Mouse (Mus musculus) MEL (cell line): ENCODE data around the gene Rims3. TPM values are rescaled to one million over a fixed set of nuclear protein-coding genes. Genes with fewer than 3 reads are reported as not detected.

Experiments
- DNase-seq: peaks from one replicate; pipeline ENCODE4 v3.0.0; 2011; ENCODE audit warnings: low read depth, low spot score
- H3K27ac ChIP-seq: 2 replicates; pipeline ENCODE4 v1.5.1; 2012; ENCODE audit warnings: low read depth, mild to moderate bottlenecking, control low read depth, low read length, moderate library complexity; ENCODE audit not compliant: control insufficient read depth
- H3K27me3 ChIP-seq, 2 experiments: fragments of 150-350 bp in 1 of 2; sonication (generic) in 1 of 2; 2 replicates each; pipeline ENCODE4 v1.6.1; 2012; ENCODE audit warnings: low read length in 2 of 2, mild to moderate bottlenecking in 2 of 2, improper control_type of control experiment in 1 of 2, moderate library complexity in 1 of 2; ENCODE audit not compliant: insufficient read depth in 2 of 2, control insufficient read depth in 1 of 2
- H3K36me3 ChIP-seq, 2 experiments: 2 replicates each; pipeline ENCODE4 v1.6.1; 2012 to 2014; ENCODE audit warnings: low read length in 2 of 2, improper control_type of control experiment in 1 of 2, inconsistent platforms in 1 of 2, mild to moderate bottlenecking in 1 of 2; ENCODE audit not compliant: insufficient read depth in 2 of 2, control insufficient read depth in 1 of 2
- H3K4me1 ChIP-seq, 2 experiments: fragments of 150-350 bp in 1 of 2; sonication (generic) in 1 of 2; 2 replicates each; pipeline ENCODE4 v1.6.1; 2012; ENCODE audit warnings: low read length in 2 of 2, improper control_type of control experiment in 1 of 2, mild to moderate bottlenecking in 1 of 2; ENCODE audit not compliant: insufficient read depth in 2 of 2, control insufficient read depth in 1 of 2
- H3K4me3 ChIP-seq, 2 experiments: fragments of 150-350 bp in 1 of 2; sonication (generic) in 1 of 2; 2 replicates each; pipeline ENCODE4 v1.5.1; 2012; ENCODE audit warnings: low read depth in 2 of 2, low read length in 2 of 2, mild to moderate bottlenecking in 2 of 2, moderate library complexity in 2 of 2, control low read depth in 1 of 2, improper control_type of control experiment in 1 of 2; ENCODE audit not compliant: control insufficient read depth in 1 of 2, insufficient read depth in 1 of 2
- H3K79me2 ChIP-seq: 2 replicates; pipeline ENCODE4 v1.6.1; 2012; ENCODE audit warnings: mild to moderate bottlenecking, low read length, moderate library complexity; ENCODE audit not compliant: control insufficient read depth, poor library complexity, insufficient read depth
- H3K9ac ChIP-seq: 2 replicates; pipeline ENCODE4 v1.6.1; 2012; ENCODE audit warnings: low read depth, mild to moderate bottlenecking, control low read depth, low read length, moderate library complexity; ENCODE audit not compliant: control insufficient read depth, poor library complexity, severe bottlenecking
- H3K9me3 ChIP-seq: fragments of 150-350 bp; sonication (generic); replicated peaks from 2 replicates; pipeline ENCODE4 v1.6.1; 2012; ENCODE audit warnings: mild to moderate bottlenecking, low read length, improper control_type of control experiment, moderate library complexity; ENCODE audit not compliant: insufficient read depth
- BHLHE40 ChIP-seq: IDR thresholded peaks from 2 replicates; pipeline ENCODE4 v1.6.1; 2012; ENCODE audit warnings: low read depth, mild to moderate bottlenecking, inconsistent platforms, low read length, improper control_type of control experiment, borderline replicate concordance
- CTCF ChIP-seq, 3 experiments: IDR thresholded peaks in 2 of 3; conservative IDR thresholded peaks in 1 of 3; 2 replicates each; pipeline ENCODE4 v1.5.1; 2011 to 2012; ENCODE audit warnings: low read length in 3 of 3, low read depth in 2 of 3, mild to moderate bottlenecking in 2 of 3, improper control_type of control experiment in 1 of 3, inconsistent platforms in 1 of 3, mixed read lengths in 1 of 3, moderate library complexity in 1 of 3; ENCODE audit not compliant: control insufficient read depth in 1 of 3, insufficient read depth in 1 of 3, poor library complexity in 1 of 3, severe bottlenecking in 1 of 3
- ELF1 ChIP-seq: IDR thresholded peaks from 2 replicates; pipeline ENCODE4 v1.6.1; 2014; ENCODE audit warnings: low read depth, mild to moderate bottlenecking, inconsistent platforms, low read length, improper control_type of control experiment, moderate library complexity
- EP300 ChIP-seq, 2 experiments: IDR thresholded peaks; 2 replicates each; pipeline ENCODE4 v1.6.1; 2011; ENCODE audit warnings: improper control_type of control experiment in 2 of 2, low read length in 2 of 2, low read depth in 1 of 2, mild to moderate bottlenecking in 1 of 2
- GATA1 ChIP-seq: IDR thresholded peaks from 2 replicates; pipeline ENCODE4 v1.6.1; 2011; ENCODE audit warnings: low read depth, low read length, improper control_type of control experiment
- HCFC1 ChIP-seq: IDR thresholded peaks from 2 replicates; pipeline ENCODE4 v1.6.1; 2012; ENCODE audit warnings: low read depth, mild to moderate bottlenecking, inconsistent platforms, low read length, improper control_type of control experiment, moderate library complexity
- KAT2A ChIP-seq: conservative IDR thresholded peaks from 2 replicates; pipeline ENCODE4 v1.6.1; 2012; ENCODE audit warnings: low read depth, low read length, improper control_type of control experiment, inconsistent platforms
- MAFK ChIP-seq: IDR thresholded peaks from 2 replicates; pipeline ENCODE4 v1.6.1; 2011; ENCODE audit warnings: low read depth, mild to moderate bottlenecking, low read length, improper control_type of control experiment, borderline replicate concordance
- MAX ChIP-seq: IDR thresholded peaks from 2 replicates; pipeline ENCODE4 v1.6.1; 2011; ENCODE audit warnings: low read length, improper control_type of control experiment
- MYB ChIP-seq: IDR thresholded peaks from 2 replicates; pipeline ENCODE4 v1.6.1; 2011; ENCODE audit warnings: mild to moderate bottlenecking, low read depth, low read length, improper control_type of control experiment
- MYC ChIP-seq: IDR thresholded peaks from 2 replicates; pipeline ENCODE4 v1.6.1; 2011; ENCODE audit warnings: low read depth, mild to moderate bottlenecking, low read length, improper control_type of control experiment, moderate library complexity
- POLR2AphosphoS2 ChIP-seq: IDR thresholded peaks from 2 replicates; pipeline ENCODE4 v1.6.1; 2011; ENCODE audit warnings: low read length, improper control_type of control experiment
- POLR2AphosphoS5 ChIP-seq: IDR thresholded peaks from 2 replicates; pipeline ENCODE4 v1.6.1; 2012; ENCODE audit warnings: low read depth, borderline replicate concordance, mild to moderate bottlenecking, inconsistent platforms, low read length, moderate library complexity, mixed read lengths
- RAD21 ChIP-seq: IDR thresholded peaks from 2 replicates; pipeline ENCODE4 v1.6.1; 2011; ENCODE audit warnings: mild to moderate bottlenecking, low read depth, low read length, improper control_type of control experiment
- RCOR1 ChIP-seq: IDR thresholded peaks from 2 replicates; pipeline ENCODE4 v1.6.1; 2012; ENCODE audit warnings: low read depth, mild to moderate bottlenecking, inconsistent platforms, low read length, improper control_type of control experiment
- SMC3 ChIP-seq: IDR thresholded peaks from 2 replicates; pipeline ENCODE4 v1.6.1; 2011; ENCODE audit warnings: low read depth, low read length, improper control_type of control experiment
- TAL1 ChIP-seq: IDR thresholded peaks from 2 replicates; pipeline ENCODE4 v1.6.1; 2012; ENCODE audit warnings: mild to moderate bottlenecking, inconsistent platforms, low read length, moderate library complexity, mixed read lengths
- TCF12 ChIP-seq: IDR thresholded peaks from 2 replicates; pipeline ENCODE4 v1.6.1; 2014; ENCODE audit warnings: low read depth, mild to moderate bottlenecking, inconsistent platforms, low read length, improper control_type of control experiment, moderate library complexity
- ZMIZ1 ChIP-seq: IDR thresholded peaks from 2 replicates; pipeline ENCODE4 v1.6.1; 2012; ENCODE audit warnings: low read depth, mild to moderate bottlenecking, inconsistent platforms, low read length, improper control_type of control experiment, moderate library complexity
- ZNF384 ChIP-seq: IDR thresholded peaks from 2 replicates; pipeline ENCODE4 v1.6.1; 2012; ENCODE audit warnings: low read depth, mild to moderate bottlenecking, inconsistent platforms, low read length, improper control_type of control experiment
- polyA plus RNA-seq, 2 experiments: library from polyadenylated mRNA; stranded (reverse) in 1 of 2; unstranded in 1 of 2; fragments of >175 nt in 1 of 2; fragments of >200 nt in 1 of 2; gene quantifications; 2 replicates each; pipeline versions ENCODE4 v1.2.1 to v1.2.4; 2012; ENCODE audit warnings: low replicate concordance in 2 of 2, low read depth in 1 of 2; ENCODE audit not compliant: insufficient read length in 2 of 2, insufficient read depth in 1 of 2, missing spikeins in 1 of 2
- total RNA-seq: library from RNA; depleted of rRNA; stranded (reverse); fragments of 300-350 nt; gene quantifications from 2 replicates; pipeline ENCODE4 v1.2.3, GENCODE M21; 2012

Gene Rims3
- total and polyA plus RNA-seq, 3 experiments, result 0.07 TPM; not detected in 2

- H3K9ac ChIP-seq, result no peak overlapping the region
- no peak for DNase-seq
- no peak for TF ChIP-seq TAL1
- no peak for TF ChIP-seq ZMIZ1
- no peak for TF ChIP-seq RAD21
- TF ChIP-seq SMC3, result no peak
- no peak for TF ChIP-seq MAX
- no peak for TF ChIP-seq HCFC1
- TF ChIP-seq KAT2A, result no peak
Observed at GRCm38 (mm10) chr4:120855360-120856060, 894 bp downstream of the Rims3 start.

DNA sequence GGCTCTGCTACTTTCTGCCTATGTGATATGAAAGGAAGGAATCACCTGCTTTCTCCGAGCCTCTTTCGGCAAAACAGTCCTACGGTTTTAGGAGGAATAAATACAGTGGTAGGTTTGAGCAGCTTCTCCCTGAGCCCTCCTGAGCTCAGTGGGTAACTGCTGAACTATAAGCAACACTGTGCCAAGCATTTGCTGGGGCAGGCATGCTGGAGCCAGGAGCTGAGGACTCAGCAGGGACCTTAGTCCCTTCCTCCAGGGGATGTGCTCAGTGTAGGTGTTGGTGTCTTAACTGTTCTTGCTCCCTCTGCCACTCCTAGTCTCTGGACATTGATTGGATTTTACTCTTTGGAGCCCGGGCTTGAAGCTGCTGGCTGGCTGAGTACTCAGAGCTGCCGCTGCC lies 1.8 kb downstream of the Rims3 start:
- no peaks in the 10 kb centered on the region for H3K79me2 ChIP-seq
- no peaks in the 10 kb centered on the region for H3K4me1 ChIP-seq
- peaks cover under 1 to 4% of the 10 kb centered on the region in 2 experiments; a peak in 2 of 4 replicates for H3K27me3 ChIP-seq
- H3K27ac ChIP-seq, result no peak overlapping the region
- H3K9me3 ChIP-seq, result no peaks in the 10 kb centered on the region
- no peaks in the 10 kb centered on the region for H3K36me3 ChIP-seq
- H3K4me3 ChIP-seq, result no peak overlapping the region
- H3K9ac ChIP-seq, result no peak overlapping the region
- DNase-seq, result no peak
- TF ChIP-seq SMC3 (no peak), EP300 (IDR thresholded peaks at IDR 0.05; ENCODE audit: low read depth in 1 of 2, low read length in 2 of 2) (no peak), MYB (no peak), MYC (no peak), POLR2AphosphoS2 (no peak), ELF1 (no peak), RCOR1 (no peak), MAFK (no peak), TAL1 (no peak), CTCF (IDR thresholded peaks at IDR 0.05 in 2 of 3, conservative IDR thresholded peaks at IDR 0.05 in 1 of 3; ENCODE audit: control insufficient read depth in 1 of 3, insufficient read depth in 1 of 3, low read depth in 2 of 3, low read length in 3 of 3, poor library complexity in 1 of 3, severe bottlenecking in 1 of 3) (no peak), BHLHE40 (no peak), ZNF384 (no peak), TCF12 (no peak), POLR2AphosphoS5 (no peak), GATA1 (no peak)

More at GRCm38 (mm10) chr4:120855360-120856060, 894 bp downstream of the Rims3 start:
- Histone ChIP-seq H3K36me3 (no peaks in the 10 kb centered on the region), H3K27ac (no peak overlapping the region), H3K79me2 (no peaks in the 10 kb centered on the region), H3K9me3 (no peaks in the 10 kb centered on the region), H3K4me1 (no peaks in the 10 kb centered on the region), H3K4me3 (no peak overlapping the region), H3K27me3 (no peaks in the 10 kb centered on the region; a peak in 1 of 4 replicates)
